Mouse (Mus musculus): ENCODE results near the gene Fdx1. TPM values are rescaled to one million over a fixed set of nuclear protein-coding genes. Genes with fewer than 3 reads are reported as not detected.

Gene Fdx1
- polyA plus RNA-seq, 1 experiment from 2014 or later, result 78.8 TPM

DNA sequence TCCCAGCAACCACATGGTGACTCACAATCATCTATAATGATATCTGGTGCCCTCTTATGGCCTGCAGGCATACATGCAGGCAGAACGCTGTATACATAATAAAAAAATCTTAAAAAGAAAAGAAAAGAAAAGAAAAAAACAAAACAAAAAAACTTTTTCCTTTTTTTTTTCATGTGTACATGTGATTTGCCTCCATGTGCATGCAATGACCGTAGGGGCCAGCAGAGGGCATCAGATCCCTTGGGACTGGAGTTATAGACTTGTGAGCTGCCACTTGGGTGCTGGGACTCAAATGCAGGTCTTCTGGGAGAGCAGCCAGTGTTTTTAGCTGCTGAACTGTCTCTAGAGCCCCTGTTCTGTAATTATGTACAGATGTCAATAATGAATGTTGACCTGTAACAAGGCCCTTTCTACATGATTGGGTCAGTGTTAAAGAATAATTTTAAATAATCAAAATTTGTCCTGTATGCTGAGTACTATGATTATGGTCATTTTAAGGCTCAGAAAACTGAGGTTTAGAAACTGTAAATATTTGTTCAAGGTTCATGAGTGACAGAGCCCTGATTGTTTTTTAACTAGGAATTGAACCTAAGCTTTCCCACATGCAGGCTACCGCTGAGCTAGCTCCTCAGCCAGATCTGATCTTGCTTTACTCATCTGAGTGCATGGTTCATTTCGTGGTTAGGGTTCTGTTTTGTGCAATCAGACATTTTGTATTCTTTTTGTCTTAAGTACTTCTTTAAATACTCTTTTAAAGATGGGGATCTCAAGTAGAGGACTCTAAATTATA, 30.3 kb upstream of the Fdx1 start:
- Histone ChIP-seq H3K27ac (replicated peaks; ENCODE audit: low read depth, low read length) (no peak overlapping the region), H3K9me3 (ENCODE audit: control insufficient read depth, low read length) (peaks cover 11% of the 10 kb centered on the region), H3K36me3 (ENCODE audit: control insufficient read depth, insufficient read depth, low read length) (no peaks in the 10 kb centered on the region), H3K4me1 (ENCODE audit: control insufficient read depth, insufficient read depth, low read length) (0 out of 2 replicates have a peak, but pooled peaks cover 3% of the 10 kb centered on the region), H3K27me3 (replicated peaks; ENCODE audit: control insufficient read depth, insufficient read depth, low read length) (no peaks in the 10 kb centered on the region), H3K9ac (ENCODE audit: low read depth, low read length) (no peak overlapping the region), H3K4me2 (ENCODE audit: low read depth, low read length) (no peak overlapping the region), H3K4me3 (ENCODE audit: low read depth, low read length) (no peak overlapping the region)
- DNase-seq (ENCODE audit: low spot score) (no peak), ATAC-seq (ENCODE audit: low read depth) (no peak)
- 74% methylated on average over 4 of the region's 4 CpGs for WGBS

DNA sequence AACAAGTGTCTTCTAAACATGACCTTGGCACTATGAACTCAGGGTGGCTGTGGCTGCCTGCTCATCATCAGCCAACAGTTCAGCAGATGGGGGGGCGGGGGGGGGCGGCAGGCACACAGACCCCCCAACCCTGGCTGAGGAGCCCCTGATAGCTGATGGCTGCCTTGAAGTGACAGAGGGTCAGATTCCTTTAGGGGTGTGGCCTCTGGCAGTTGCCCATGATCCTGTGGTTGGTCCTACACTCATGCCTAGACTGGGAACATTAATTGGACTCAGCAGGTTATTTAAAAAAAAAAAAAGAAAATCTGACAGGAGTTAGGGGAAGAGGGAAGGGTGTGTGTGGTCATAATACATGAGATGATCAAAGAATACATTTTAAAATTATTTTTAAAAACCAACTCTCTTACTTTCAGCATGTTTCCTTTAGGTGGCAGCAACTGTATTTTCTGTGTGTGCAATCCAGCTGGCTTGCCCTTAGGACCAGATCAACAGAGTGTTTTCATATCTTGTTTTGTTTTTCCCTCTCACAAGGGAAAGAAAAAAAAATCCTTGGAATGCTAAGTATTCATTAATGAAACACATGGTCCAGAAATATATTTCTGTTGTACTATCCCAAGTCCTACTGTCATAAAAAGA, 28.0 kb upstream of the Fdx1 start:
- Histone ChIP-seq H3K4me3 (ENCODE audit: low read depth, low read length) (no peak overlapping the region), H3K36me3 (ENCODE audit: control insufficient read depth, insufficient read depth, low read length) (no peaks in the 10 kb centered on the region), H3K4me2 (ENCODE audit: low read depth, low read length) (no peak overlapping the region), H3K4me1 (ENCODE audit: control insufficient read depth, insufficient read depth, low read length) (0 out of 2 replicates have a peak, but pooled peaks cover 3% of the 10 kb centered on the region), H3K27ac (replicated peaks; ENCODE audit: low read depth, low read length) (no peak overlapping the region), H3K9me3 (ENCODE audit: control insufficient read depth, low read length) (0 out of 2 replicates have a peak, but pooled peaks cover under 1% of the 10 kb centered on the region), H3K9ac (ENCODE audit: low read depth, low read length) (no peak overlapping the region), H3K27me3 (replicated peaks; ENCODE audit: control insufficient read depth, insufficient read depth, low read length) (no peaks in the 10 kb centered on the region)
- ATAC-seq (ENCODE audit: low read depth) (no peak), DNase-seq (ENCODE audit: low spot score) (no peak)
- WGBS, result 13% methylated on average over 2 of the region's 2 CpGs

DNA sequence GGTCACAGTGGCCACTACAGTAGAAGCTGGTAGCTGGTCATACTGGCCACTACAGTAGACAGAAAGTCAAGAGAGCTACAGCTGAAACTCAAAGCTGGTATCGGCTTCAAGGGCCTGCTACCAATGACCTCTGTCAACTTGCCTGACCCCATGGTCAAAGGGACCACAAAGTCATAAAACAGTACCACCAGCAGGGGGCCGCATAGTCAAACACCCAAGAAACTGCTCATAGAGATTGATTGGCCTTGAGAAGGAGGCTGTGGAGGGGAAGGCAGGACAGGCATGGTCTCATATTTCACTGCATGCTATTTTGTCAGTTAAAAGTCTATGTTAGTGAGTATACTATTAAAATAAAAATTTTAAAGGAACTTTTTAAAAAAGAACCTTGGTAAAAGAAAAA, 27.5 kb upstream of the Fdx1 start:
- H3K27ac ChIP-seq (replicated peaks; ENCODE audit: low read depth, low read length), result no peak overlapping the region
- no peak overlapping the region for H3K4me3 ChIP-seq (ENCODE audit: low read depth, low read length)
- no peaks in the 10 kb centered on the region for H3K27me3 ChIP-seq (replicated peaks; ENCODE audit: control insufficient read depth, insufficient read depth, low read length)
- WGBS, result 11% methylated on average over 2 of the region's 2 CpGs
- H3K4me2 ChIP-seq (ENCODE audit: low read depth, low read length), result no peak overlapping the region
- H3K36me3 ChIP-seq (ENCODE audit: control insufficient read depth, insufficient read depth, low read length), result no peaks in the 10 kb centered on the region
- no peak for ATAC-seq (ENCODE audit: low read depth)
- 0 out of 2 replicates have a peak, but pooled peaks cover 3% of the 10 kb centered on the region for H3K4me1 ChIP-seq (ENCODE audit: control insufficient read depth, insufficient read depth, low read length)
- no peak overlapping the region for H3K9ac ChIP-seq (ENCODE audit: low read depth, low read length)
- no peak for DNase-seq (ENCODE audit: low spot score)
- no peaks in the 10 kb centered on the region for H3K9me3 ChIP-seq (ENCODE audit: control insufficient read depth, low read length)

DNA sequence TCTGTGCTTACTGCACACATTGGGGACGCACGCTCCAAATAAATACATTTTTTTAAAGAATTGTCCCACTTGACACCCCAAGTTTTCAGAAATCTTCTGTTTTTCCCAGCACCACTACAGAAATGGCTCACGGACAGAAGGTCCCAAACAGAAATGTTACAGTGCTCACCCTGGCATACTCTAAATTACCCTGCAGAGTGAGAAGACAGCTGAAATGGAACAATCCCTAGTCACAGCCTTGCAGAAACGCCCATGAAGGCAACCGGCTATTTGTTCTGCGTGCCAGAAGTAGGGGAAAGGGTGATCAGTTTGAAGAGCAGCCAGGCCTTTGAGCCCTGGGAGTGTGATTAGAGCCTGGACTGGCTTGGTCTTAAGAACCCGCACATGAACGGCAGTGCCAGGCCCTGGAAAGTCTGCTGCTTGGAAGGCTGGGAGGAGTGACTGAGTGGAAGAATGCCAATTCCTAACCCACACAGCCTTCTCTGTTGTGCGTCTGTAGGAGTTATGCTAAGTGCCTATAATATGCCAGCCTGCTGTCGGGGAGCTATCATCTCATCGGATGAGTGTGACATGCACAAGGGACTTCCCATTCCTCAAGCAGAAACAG, 22.2 kb upstream of the Fdx1 start:
- no peak overlapping the region for H3K9ac ChIP-seq (ENCODE audit: low read depth, low read length)
- ATAC-seq (ENCODE audit: low read depth), result peak; percentile 57; the same call in 1 of the 2 replicates

DNA sequence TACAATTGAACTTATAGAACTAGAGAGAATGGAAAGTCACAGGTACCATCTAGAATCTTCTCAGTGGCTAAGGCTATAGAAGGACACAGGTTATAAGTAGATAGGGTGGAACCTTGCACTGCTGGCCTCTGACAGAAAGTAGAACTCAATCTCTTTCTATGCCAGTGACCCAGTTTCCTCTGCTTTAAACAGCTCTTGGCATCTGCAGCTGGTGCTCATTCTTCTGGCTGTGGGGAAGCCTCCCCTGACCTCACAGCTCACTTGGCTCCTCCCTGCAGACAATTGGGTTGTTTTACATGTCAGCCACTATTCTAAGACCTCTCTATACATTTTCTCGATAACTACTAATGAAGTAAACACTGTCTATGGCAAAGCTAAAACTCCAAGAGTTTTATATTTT, 17.8 kb upstream of the Fdx1 start:
- Histone ChIP-seq H3K9ac (ENCODE audit: low read depth, low read length) (no peak overlapping the region), H3K4me3 (ENCODE audit: low read depth, low read length) (no peak overlapping the region), H3K4me1 (ENCODE audit: control insufficient read depth, insufficient read depth, low read length) (no peaks in the 10 kb centered on the region), H3K4me2 (ENCODE audit: low read depth, low read length) (no peak overlapping the region), H3K27me3 (replicated peaks; ENCODE audit: control insufficient read depth, insufficient read depth, low read length) (no peaks in the 10 kb centered on the region), H3K9me3 (ENCODE audit: control insufficient read depth, low read length) (no peaks in the 10 kb centered on the region), H3K36me3 (ENCODE audit: control insufficient read depth, insufficient read depth, low read length) (no peaks in the 10 kb centered on the region), H3K27ac (replicated peaks; ENCODE audit: low read depth, low read length) (no peak overlapping the region)
- WGBS, result 70% methylated on average over 1 of the region's 1 CpGs
- DNase-seq (ENCODE audit: low spot score) (no peak), ATAC-seq (ENCODE audit: low read depth) (no peak)

More for the DNA sequence above, 22.2 kb upstream of the Fdx1 start:
- H3K9me3 ChIP-seq (ENCODE audit: control insufficient read depth, low read length), result no peaks in the 10 kb centered on the region
- no peak overlapping the region for H3K4me3 ChIP-seq (ENCODE audit: low read depth, low read length)
- H3K36me3 ChIP-seq (ENCODE audit: control insufficient read depth, insufficient read depth, low read length), result no peaks in the 10 kb centered on the region
- DNase-seq (ENCODE audit: low spot score), result peak; percentile 81
- no peaks in the 10 kb centered on the region for H3K27me3 ChIP-seq (replicated peaks; ENCODE audit: control insufficient read depth, insufficient read depth, low read length)
- H3K27ac ChIP-seq (replicated peaks; ENCODE audit: low read depth, low read length), result 0 out of 2 replicates have a peak overlapping the region, but pooled peaks have one; percentile 2
- no peak overlapping the region for H3K4me2 ChIP-seq (ENCODE audit: low read depth, low read length)
- WGBS, result 60% methylated on average over 11 of the region's 11 CpGs
- H3K4me1 ChIP-seq (ENCODE audit: control insufficient read depth, insufficient read depth, low read length), result no peaks in the 10 kb centered on the region

DNA sequence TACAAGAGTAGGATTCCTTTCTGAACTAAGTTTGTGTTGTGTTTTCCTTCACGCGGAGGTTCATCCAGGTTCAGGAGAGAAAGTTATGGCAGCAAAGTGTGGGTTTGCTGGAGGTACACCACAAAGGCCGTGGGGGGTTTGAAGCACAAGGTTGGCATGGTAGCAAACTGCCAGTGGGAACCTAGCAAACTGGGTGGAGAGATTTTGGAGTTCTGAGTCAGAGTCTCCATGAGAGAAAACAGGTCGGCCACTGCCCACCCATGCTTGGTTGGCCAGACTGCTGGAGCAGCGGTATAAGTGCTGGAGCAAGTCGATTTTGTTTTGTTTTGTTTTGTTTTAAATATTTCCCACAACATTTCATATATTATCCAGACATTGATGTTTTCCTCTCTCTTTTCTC, 15.9 kb upstream of the Fdx1 start:
- Histone ChIP-seq H3K36me3 (ENCODE audit: control insufficient read depth, insufficient read depth, low read length) (no peaks in the 10 kb centered on the region), H3K9me3 (ENCODE audit: control insufficient read depth, low read length) (no peaks in the 10 kb centered on the region), H3K4me1 (ENCODE audit: control insufficient read depth, insufficient read depth, low read length) (no peaks in the 10 kb centered on the region), H3K9ac (ENCODE audit: low read depth, low read length) (no peak overlapping the region), H3K27me3 (replicated peaks; ENCODE audit: control insufficient read depth, insufficient read depth, low read length) (no peaks in the 10 kb centered on the region), H3K27ac (replicated peaks; ENCODE audit: low read depth, low read length) (no peak overlapping the region), H3K4me2 (ENCODE audit: low read depth, low read length) (no peak overlapping the region), H3K4me3 (ENCODE audit: low read depth, low read length) (no peak overlapping the region)
- WGBS, result 95% methylated on average over 6 of the region's 6 CpGs
- no peak for DNase-seq (ENCODE audit: low spot score)
- no peak for ATAC-seq (ENCODE audit: low read depth)

DNA sequence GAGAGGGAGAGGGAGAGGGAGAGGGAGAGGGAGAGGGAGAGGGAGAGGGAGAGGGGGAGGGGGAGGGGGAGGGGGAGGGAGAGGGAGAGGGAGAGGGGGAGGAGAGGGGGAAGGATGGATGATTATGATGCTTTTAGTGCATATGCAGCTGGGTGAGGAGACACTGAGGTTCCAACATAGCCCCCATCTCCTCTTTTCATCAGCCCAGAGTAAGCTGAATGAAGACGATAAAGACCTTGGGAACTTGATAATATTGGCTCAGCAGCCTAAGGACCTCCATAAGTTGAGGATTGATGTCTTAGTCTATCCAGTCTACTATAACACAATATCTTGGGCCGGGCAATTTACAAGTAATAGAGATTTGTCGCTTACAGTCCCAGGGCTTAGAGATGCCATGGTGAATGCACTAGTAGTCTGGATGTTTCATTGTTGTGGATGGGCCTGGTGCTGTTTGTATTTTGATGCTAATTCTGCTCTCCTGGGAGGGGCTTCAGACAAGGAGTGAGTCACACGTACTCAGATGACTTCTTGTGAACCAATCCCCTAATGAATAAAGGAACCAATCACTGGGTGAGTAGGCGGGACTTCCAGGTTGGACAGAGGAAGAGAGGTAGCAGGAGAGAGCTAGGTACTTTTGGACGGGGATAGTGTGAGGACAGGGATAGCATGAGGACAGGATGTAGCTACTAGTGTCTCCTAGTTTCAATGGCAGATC, 15.3 kb upstream of the Fdx1 start:
- Histone ChIP-seq H3K4me2 (ENCODE audit: low read depth, low read length) (no peak overlapping the region), H3K36me3 (ENCODE audit: control insufficient read depth, insufficient read depth, low read length) (no peaks in the 10 kb centered on the region), H3K9me3 (ENCODE audit: control insufficient read depth, low read length) (no peaks in the 10 kb centered on the region), H3K4me1 (ENCODE audit: control insufficient read depth, insufficient read depth, low read length) (no peaks in the 10 kb centered on the region), H3K4me3 (ENCODE audit: low read depth, low read length) (no peak overlapping the region), H3K9ac (ENCODE audit: low read depth, low read length) (no peak overlapping the region), H3K27ac (replicated peaks; ENCODE audit: low read depth, low read length) (no peak overlapping the region), H3K27me3 (replicated peaks; ENCODE audit: control insufficient read depth, insufficient read depth, low read length) (no peaks in the 10 kb centered on the region)
- DNase-seq (ENCODE audit: low spot score) (no peak), ATAC-seq (ENCODE audit: low read depth) (no peak)
- WGBS, result 80% methylated on average over 6 of the region's 6 CpGs

DNA sequence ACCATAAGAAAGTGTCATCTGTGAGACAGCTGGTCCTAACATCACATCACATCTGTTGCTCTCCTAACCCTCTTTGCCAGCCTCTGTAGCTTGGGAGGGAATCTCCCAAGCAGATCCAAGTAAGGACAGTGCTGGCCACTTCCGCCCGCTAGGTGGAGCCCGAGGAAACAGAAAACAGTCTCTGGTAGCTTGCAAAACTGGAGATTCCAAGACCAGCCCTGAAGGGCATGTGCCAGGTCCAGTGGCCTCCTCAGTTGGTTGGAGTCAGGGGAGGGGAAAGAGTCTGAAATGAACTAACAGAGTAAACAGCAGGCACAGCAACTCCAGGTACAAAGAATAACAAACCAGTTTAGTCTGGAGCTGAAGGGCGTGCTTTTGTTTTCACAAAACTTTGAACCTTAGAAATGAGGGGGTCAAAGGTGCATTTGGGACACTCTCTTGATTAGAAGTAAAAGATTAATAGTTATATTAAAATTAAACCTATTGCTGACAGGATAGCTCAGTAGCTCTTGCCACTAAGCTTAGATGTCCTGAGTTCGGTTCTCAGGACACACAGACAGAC, 14.2 kb upstream of the Fdx1 start:
- H3K27me3 ChIP-seq (replicated peaks; ENCODE audit: control insufficient read depth, insufficient read depth, low read length), result no peaks in the 10 kb centered on the region
- no peak overlapping the region for H3K4me3 ChIP-seq (ENCODE audit: low read depth, low read length)
- H3K36me3 ChIP-seq (ENCODE audit: control insufficient read depth, insufficient read depth, low read length), result no peaks in the 10 kb centered on the region
- WGBS, result 38% methylated on average over 5 of the region's 5 CpGs
- H3K9me3 ChIP-seq (ENCODE audit: control insufficient read depth, low read length), result no peaks in the 10 kb centered on the region
- no peak overlapping the region for H3K27ac ChIP-seq (replicated peaks; ENCODE audit: low read depth, low read length)
- no peak overlapping the region for H3K9ac ChIP-seq (ENCODE audit: low read depth, low read length)
- H3K4me1 ChIP-seq (ENCODE audit: control insufficient read depth, insufficient read depth, low read length), result no peaks in the 10 kb centered on the region
- ATAC-seq (ENCODE audit: low read depth) (peak; percentile 79; the same call in 1 of the 2 replicates), DNase-seq (ENCODE audit: low spot score) (peak; percentile 79)
- H3K4me2 ChIP-seq (ENCODE audit: low read depth, low read length), result no peak overlapping the region
